Mouse (Mus musculus): ENCODE measurements around the gene Nedd9. TPM values are rescaled to one million over a fixed set of nuclear protein-coding genes. Genes with fewer than 3 reads are reported as not detected.

The Nedd9 gene
- polyA plus RNA-seq, 1 experiment from 2014 or later = 13.3 TPM

- no peaks in the 10 kb centered on the region for H3K27me3 ChIP-seq
- H3K4me1 ChIP-seq (replicated peaks) = peaks cover 13% of the 10 kb centered on the region
- no peak overlapping the region for H3K4me3 ChIP-seq
- H3K9ac ChIP-seq = no peak overlapping the region
- H3K27ac ChIP-seq (replicated peaks) = no peak overlapping the region
- no peaks in the 10 kb centered on the region for H3K36me3 ChIP-seq
- H3K9me3 ChIP-seq = no peaks in the 10 kb centered on the region
- H3K4me2 ChIP-seq = no peak overlapping the region
- ATAC-seq (ENCODE audit: low FRiP score, low read depth) = no peak
- WGBS = 83% methylated on average over 4 of the region's 4 CpGs
Observed at GRCm38 (mm10) chr13:41420376-41420775, 66.8 kb downstream of the Nedd9 start.

GRCm38 (mm10) chr13:41418198-41418869 is 68.8 kb downstream of the Nedd9 start:
- no peaks in the 10 kb centered on the region for H3K9me3 ChIP-seq
- H3K27me3 ChIP-seq = no peaks in the 10 kb centered on the region
- H3K36me3 ChIP-seq = no peaks in the 10 kb centered on the region
- no peak for ATAC-seq (ENCODE audit: low FRiP score, low read depth)
- H3K27ac ChIP-seq (replicated peaks) = no peak overlapping the region
- no peak overlapping the region for H3K4me2 ChIP-seq
- 89% methylated on average over 13 of the region's 13 CpGs for WGBS
- H3K4me1 ChIP-seq (replicated peaks) = peaks cover 13% of the 10 kb centered on the region
- no peak overlapping the region for H3K9ac ChIP-seq
- no peak overlapping the region for H3K4me3 ChIP-seq

GRCm38 (mm10) chr13:41416065-41417016 is 70.8 kb downstream of the Nedd9 start:
- 36% methylated on average over 11 of the region's 11 CpGs for WGBS
- no peak overlapping the region for H3K4me2 ChIP-seq
- no peak overlapping the region for H3K4me3 ChIP-seq

GRCm38 (mm10) chr13:41410191-41411074 is 76.7 kb downstream of the Nedd9 start:
- WGBS = 83% methylated on average over 13 of the region's 13 CpGs
- Histone ChIP-seq H3K27me3 (no peaks in the 10 kb centered on the region), H3K4me1 (replicated peaks) (no peaks in the 10 kb centered on the region), H3K9ac (no peak overlapping the region), H3K36me3 (no peaks in the 10 kb centered on the region), H3K4me2 (no peak overlapping the region), H3K27ac (replicated peaks) (no peak overlapping the region), H3K9me3 (no peaks in the 10 kb centered on the region), H3K4me3 (no peak overlapping the region)
- no peak for ATAC-seq (ENCODE audit: low FRiP score, low read depth)

More at GRCm38 (mm10) chr13:41416065-41417016, 70.8 kb downstream of the Nedd9 start:
- no peak overlapping the region for H3K9ac ChIP-seq
- H3K27me3 ChIP-seq = no peaks in the 10 kb centered on the region
- H3K4me1 ChIP-seq (replicated peaks) = peaks cover 13% of the 10 kb centered on the region
- H3K36me3 ChIP-seq = no peaks in the 10 kb centered on the region
- no peaks in the 10 kb centered on the region for H3K9me3 ChIP-seq
- peak; percentile 94 for ATAC-seq (ENCODE audit: low FRiP score, low read depth)
- H3K27ac ChIP-seq (replicated peaks) = peak overlapping the region; percentile 79

GRCm38 (mm10) chr13:41409291-41409690 is 77.9 kb downstream of the Nedd9 start:
- 98% methylated on average over 3 of the region's 3 CpGs for WGBS

GRCm38 (mm10) chr13:41408374-41408952 is 78.7 kb downstream of the Nedd9 start:
- H3K36me3 ChIP-seq = no peaks in the 10 kb centered on the region
- no peaks in the 10 kb centered on the region for H3K4me1 ChIP-seq (replicated peaks)
- H3K4me3 ChIP-seq = no peak overlapping the region
- H3K27ac ChIP-seq (replicated peaks) = no peak overlapping the region
- no peak overlapping the region for H3K4me2 ChIP-seq
- ATAC-seq (ENCODE audit: low FRiP score, low read depth) = no peak
- no peaks in the 10 kb centered on the region for H3K9me3 ChIP-seq
- H3K9ac ChIP-seq = no peak overlapping the region
- WGBS = 81% methylated on average over 10 of the region's 10 CpGs
- no peaks in the 10 kb centered on the region for H3K27me3 ChIP-seq

More at GRCm38 (mm10) chr13:41409291-41409690, 77.9 kb downstream of the Nedd9 start:
- Histone ChIP-seq H3K27ac (replicated peaks) (no peak overlapping the region), H3K9ac (no peak overlapping the region), H3K4me1 (replicated peaks) (no peaks in the 10 kb centered on the region), H3K27me3 (no peaks in the 10 kb centered on the region), H3K4me2 (no peak overlapping the region), H3K36me3 (no peaks in the 10 kb centered on the region), H3K4me3 (no peak overlapping the region), H3K9me3 (no peaks in the 10 kb centered on the region)
- ATAC-seq (ENCODE audit: low FRiP score, low read depth) = no peak

- Histone ChIP-seq H3K27me3 (no peaks in the 10 kb centered on the region), H3K9me3 (no peaks in the 10 kb centered on the region), H3K27ac (replicated peaks) (no peak overlapping the region), H3K9ac (no peak overlapping the region), H3K4me1 (replicated peaks) (no peaks in the 10 kb centered on the region), H3K4me3 (no peak overlapping the region), H3K36me3 (no peaks in the 10 kb centered on the region), H3K4me2 (no peak overlapping the region)
- ATAC-seq (ENCODE audit: low FRiP score, low read depth) = no peak
- 96% methylated on average over 5 of the region's 5 CpGs for WGBS
Observed at GRCm38 (mm10) chr13:41405009-41405408, 82.2 kb downstream of the Nedd9 start.

GRCm38 (mm10) chr13:41403838-41404237 is 83.3 kb downstream of the Nedd9 start:
- Histone ChIP-seq H3K36me3 (no peaks in the 10 kb centered on the region), H3K27me3 (no peaks in the 10 kb centered on the region), H3K4me2 (no peak overlapping the region), H3K4me1 (replicated peaks) (no peaks in the 10 kb centered on the region), H3K27ac (replicated peaks) (no peak overlapping the region), H3K4me3 (no peak overlapping the region), H3K9ac (no peak overlapping the region), H3K9me3 (no peaks in the 10 kb centered on the region)
- WGBS = 85% methylated on average over 6 of the region's 6 CpGs
- no peak for ATAC-seq (ENCODE audit: low FRiP score, low read depth)

GRCm38 (mm10) chr13:41402441-41403003 is 84.6 kb downstream of the Nedd9 start:
- no peaks in the 10 kb centered on the region for H3K36me3 ChIP-seq
- no peaks in the 10 kb centered on the region for H3K4me1 ChIP-seq (replicated peaks)
- 33% methylated on average over 6 of the region's 6 CpGs for WGBS
- H3K27me3 ChIP-seq = no peaks in the 10 kb centered on the region
- H3K9ac ChIP-seq = no peak overlapping the region
- no peaks in the 10 kb centered on the region for H3K9me3 ChIP-seq
- 0 out of 2 replicates have a peak overlapping the region, but pooled peaks have one; percentile 15 for H3K27ac ChIP-seq (replicated peaks)
- H3K4me3 ChIP-seq = no peak overlapping the region
- 0 out of 2 replicates have a peak, but pooled peaks have one; percentile 23 for ATAC-seq (ENCODE audit: low FRiP score, low read depth)
- no peak overlapping the region for H3K4me2 ChIP-seq

GRCm38 (mm10) chr13:41401775-41402174 is 85.4 kb downstream of the Nedd9 start:
- Histone ChIP-seq H3K4me2 (no peak overlapping the region), H3K27ac (replicated peaks) (no peak overlapping the region), H3K36me3 (no peaks in the 10 kb centered on the region), H3K4me1 (replicated peaks) (no peaks in the 10 kb centered on the region), H3K27me3 (no peaks in the 10 kb centered on the region), H3K9me3 (no peaks in the 10 kb centered on the region), H3K9ac (no peak overlapping the region), H3K4me3 (no peak overlapping the region)
- 36% methylated on average over 5 of the region's 6 CpGs for WGBS
- peak; percentile 68; the same call in 1 of the 2 replicates for ATAC-seq (ENCODE audit: low FRiP score, low read depth)

GRCm38 (mm10) chr13:41400289-41400688 is 86.9 kb downstream of the Nedd9 start:
- ATAC-seq (ENCODE audit: low FRiP score, low read depth) = no peak
- Histone ChIP-seq H3K9ac (no peak overlapping the region), H3K36me3 (no peaks in the 10 kb centered on the region), H3K27me3 (no peaks in the 10 kb centered on the region), H3K27ac (replicated peaks) (no peak overlapping the region), H3K4me3 (no peak overlapping the region), H3K4me1 (replicated peaks) (no peaks in the 10 kb centered on the region), H3K9me3 (no peaks in the 10 kb centered on the region), H3K4me2 (no peak overlapping the region)
- 84% methylated on average over 3 of the region's 3 CpGs for WGBS

Data from hindbrain, embryonic 15.5 days (tissue).